Mouse (Mus musculus) hindbrain, embryonic 12.5 days (tissue): ENCODE results near the gene Tm6sf1. TPM values are rescaled to one million over a fixed set of nuclear protein-coding genes. Genes with fewer than 3 reads are reported as not detected.

Experiments
- ATAC-seq: fragments of 200-750 bp; cut with Nextera tagmentation; 2 replicates; pipeline ENCODE4 v1.8.0; 2017; ENCODE audit warnings: moderate TSS enrichment; ENCODE audit not compliant: low FRiP score
- H3K27ac ChIP-seq: fragments of 300-500 bp; sonication (generic); 2 replicates; pipeline ENCODE4 v1.5.1; 2016; ENCODE audit warnings: mild to moderate bottlenecking
- H3K27me3 ChIP-seq: fragments of 300-500 bp; sonication (generic); 2 replicates; pipeline ENCODE4 v1.6.1; 2016; ENCODE audit warnings: mild to moderate bottlenecking
- H3K36me3 ChIP-seq: fragments of 300-500 bp; sonication (generic); 2 replicates; pipeline ENCODE4 v1.6.1; 2016; ENCODE audit warnings: mild to moderate bottlenecking
- H3K4me1 ChIP-seq: fragments of 300-500 bp; sonication (generic); 2 replicates; pipeline ENCODE4 v1.6.1; 2016
- H3K4me2 ChIP-seq: fragments of 300-500 bp; sonication (generic); replicated peaks from 2 replicates; pipeline ENCODE4 v1.6.1; 2016; ENCODE audit warnings: mild to moderate bottlenecking
- H3K4me3 ChIP-seq: fragments of 300-500 bp; sonication (generic); 2 replicates; pipeline ENCODE4 v1.5.1; 2016; ENCODE audit warnings: mild to moderate bottlenecking
- H3K9ac ChIP-seq: fragments of 300-500 bp; sonication (generic); 2 replicates; pipeline ENCODE4 v1.6.1; 2016; ENCODE audit warnings: mild to moderate bottlenecking, moderate library complexity
- H3K9me3 ChIP-seq: fragments of 300-500 bp; sonication (generic); replicated peaks from 2 replicates; pipeline ENCODE4 v1.6.1; 2016; ENCODE audit warnings: mild to moderate bottlenecking
- WGBS: fragments of 180-500 bp; shearing (Covaris S2); methylation state at CpG from one replicate; pipeline ENCODE4 v1.1.7; 2016; 5-methylcytosine and 5-hydroxymethylcytosine counted together
- polyA plus RNA-seq: library from polyadenylated mRNA; unstranded; fragments of >200 nt; fragmentation: Nextera tagmentation; extraction: Ambion mirVana; gene quantifications from 2 replicates; pipeline ENCODE4 v1.2.1, GENCODE M21; 2016

Tm6sf1 gene
- polyA plus RNA-seq, 1 experiment from 2014 or later, result 13.0 TPM

DNA sequence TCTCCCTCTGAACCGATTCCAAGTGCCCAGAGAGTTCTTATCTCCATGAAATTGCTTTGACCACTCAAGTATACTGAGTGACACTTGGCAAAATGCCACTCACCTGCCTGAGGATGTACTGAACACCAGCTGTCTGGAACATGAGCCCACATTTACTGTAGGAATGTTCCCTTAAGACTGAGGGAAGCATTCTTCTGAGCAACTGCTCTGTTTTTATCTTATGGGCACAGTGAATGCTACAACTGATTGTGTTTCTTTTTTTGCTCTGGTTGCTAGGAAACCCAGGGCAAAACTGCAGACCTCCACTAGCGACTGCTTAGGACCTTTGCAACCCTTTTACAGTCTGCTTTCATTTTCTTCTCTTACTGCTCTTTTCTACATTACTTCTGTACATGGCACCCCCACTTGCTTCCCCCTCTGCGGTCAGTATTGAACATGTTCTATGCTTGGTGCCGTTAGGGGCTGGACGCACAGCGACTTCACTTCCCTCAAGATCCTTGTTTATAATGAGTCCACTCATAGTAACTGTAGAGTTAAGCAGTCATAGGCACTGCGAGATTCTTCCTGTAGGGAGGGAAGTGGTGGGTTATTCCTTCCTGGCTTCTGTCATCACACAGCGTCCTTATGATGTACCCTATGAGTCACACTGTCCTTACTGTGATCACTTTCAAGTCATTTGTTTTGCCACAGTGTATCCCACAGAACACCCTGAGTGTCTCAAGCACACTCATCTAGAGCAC lies 4.1 kb upstream of the Tm6sf1 start:
- peaks cover 28% of the 10 kb centered on the region for H3K27me3 ChIP-seq
- ATAC-seq, result no peak
- 66% methylated on average over 8 of the region's 8 CpGs for WGBS
- no peak overlapping the region for H3K27ac ChIP-seq
- no peak overlapping the region for H3K9ac ChIP-seq
- no peaks in the 10 kb centered on the region for H3K9me3 ChIP-seq
- H3K4me2 ChIP-seq, result no peak overlapping the region
- H3K36me3 ChIP-seq, result no peaks in the 10 kb centered on the region
- no peak overlapping the region for H3K4me3 ChIP-seq
- H3K4me1 ChIP-seq, result peaks cover 16% of the 10 kb centered on the region

DNA sequence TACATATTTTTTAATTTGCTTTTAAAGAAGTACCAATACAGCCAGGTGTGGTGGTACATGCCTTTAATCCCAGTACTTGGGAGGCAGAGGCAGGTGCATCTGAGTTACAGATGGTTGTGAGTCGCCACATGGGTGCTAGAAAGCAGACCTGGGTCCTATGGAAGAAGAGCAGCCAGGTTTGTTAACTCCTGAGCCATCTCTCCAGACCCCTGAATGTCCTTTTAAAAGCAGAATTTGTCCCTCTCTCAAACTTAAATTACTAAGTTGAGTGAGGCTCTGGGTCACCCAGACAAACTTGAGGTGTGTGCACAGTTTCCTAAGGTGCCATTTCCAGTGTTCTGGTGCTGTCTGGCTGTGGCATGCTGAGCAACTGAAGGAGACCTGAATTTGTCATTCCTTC lies 3.1 kb upstream of the Tm6sf1 start, which contains the start of gene Gm10160:
TSS of gene Gm10160 (minus strand) at position 101 of the 400 bp plus-strand sequence.
- no peak within 1 kb of the TSS for H3K27ac ChIP-seq
- WGBS, result 71% methylated on average over 1 of the region's 1 CpGs
- H3K36me3 ChIP-seq, result no peaks in the 10 kb centered on the region
- peaks cover 37% of the 10 kb centered on the region for H3K27me3 ChIP-seq
- H3K4me3 ChIP-seq, result no peak within 1 kb of the TSS
- no peak within 1 kb of the TSS for H3K4me2 ChIP-seq
- H3K9me3 ChIP-seq, result no peaks in the 10 kb centered on the region
- no peak for ATAC-seq
- H3K4me1 ChIP-seq, result peaks cover 16% of the 10 kb centered on the region
- H3K9ac ChIP-seq, result no peak within 1 kb of the TSS

DNA sequence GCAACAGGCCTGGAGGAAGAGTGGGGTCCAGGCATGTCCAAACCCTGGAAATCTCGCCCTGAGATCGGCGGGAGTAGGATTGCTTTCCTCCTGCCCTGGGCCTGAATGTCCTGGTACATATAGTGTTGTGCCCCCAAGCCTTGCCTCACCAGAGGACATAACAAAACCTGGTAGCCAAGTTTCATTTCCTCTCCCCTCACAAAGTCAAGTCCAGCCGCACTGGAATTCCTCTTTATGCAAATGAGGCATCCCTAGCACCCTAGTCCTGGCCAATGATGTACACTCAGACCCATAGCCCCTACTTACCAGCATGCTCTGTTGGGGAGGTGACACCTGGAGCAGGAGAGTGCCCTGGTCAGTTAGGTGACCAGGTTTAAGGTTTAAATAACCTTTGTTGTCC lies 2.6 kb upstream of the Tm6sf1 start:
- Histone ChIP-seq H3K36me3 (no peaks in the 10 kb centered on the region), H3K4me3 (no peak overlapping the region), H3K27me3 (peaks cover 41% of the 10 kb centered on the region), H3K9me3 (no peaks in the 10 kb centered on the region), H3K4me2 (no peak overlapping the region), H3K4me1 (peaks cover 16% of the 10 kb centered on the region), H3K27ac (no peak overlapping the region), H3K9ac (no peak overlapping the region)
- no peak for ATAC-seq
- 72% methylated on average over 4 of the region's 4 CpGs for WGBS

DNA sequence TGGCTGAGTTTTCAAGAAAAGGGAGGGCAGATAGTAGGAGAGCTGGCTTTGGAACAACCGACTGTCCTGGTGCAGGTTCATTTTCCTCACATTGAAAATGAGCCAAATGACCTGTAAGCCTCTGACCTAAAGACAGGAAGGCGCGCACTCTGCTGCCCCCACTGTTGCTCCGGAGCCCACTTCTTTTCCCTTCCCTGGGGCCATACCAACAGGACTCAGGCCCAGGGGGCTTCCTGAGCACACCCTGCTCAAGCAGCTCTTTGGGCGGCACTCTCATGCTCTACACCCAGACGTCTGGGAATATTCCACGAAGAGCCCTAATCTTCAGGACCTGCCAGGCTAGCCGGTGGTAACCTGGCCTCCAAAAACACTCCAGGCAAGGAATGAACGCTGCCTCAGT lies 565 bp upstream of the Tm6sf1 start:
- peak overlapping the region; percentile 63 for H3K4me3 ChIP-seq
- no peak overlapping the region for H3K27ac ChIP-seq
- ATAC-seq, result no peak
- WGBS, result 4% methylated on average over 9 of the region's 9 CpGs
- no peak overlapping the region for H3K9ac ChIP-seq
- no peaks in the 10 kb centered on the region for H3K9me3 ChIP-seq
- peaks cover 44% of the 10 kb centered on the region for H3K27me3 ChIP-seq
- no peaks in the 10 kb centered on the region for H3K36me3 ChIP-seq
- H3K4me1 ChIP-seq, result peaks cover 16% of the 10 kb centered on the region
- H3K4me2 ChIP-seq, result peak overlapping the region; percentile 98

DNA sequence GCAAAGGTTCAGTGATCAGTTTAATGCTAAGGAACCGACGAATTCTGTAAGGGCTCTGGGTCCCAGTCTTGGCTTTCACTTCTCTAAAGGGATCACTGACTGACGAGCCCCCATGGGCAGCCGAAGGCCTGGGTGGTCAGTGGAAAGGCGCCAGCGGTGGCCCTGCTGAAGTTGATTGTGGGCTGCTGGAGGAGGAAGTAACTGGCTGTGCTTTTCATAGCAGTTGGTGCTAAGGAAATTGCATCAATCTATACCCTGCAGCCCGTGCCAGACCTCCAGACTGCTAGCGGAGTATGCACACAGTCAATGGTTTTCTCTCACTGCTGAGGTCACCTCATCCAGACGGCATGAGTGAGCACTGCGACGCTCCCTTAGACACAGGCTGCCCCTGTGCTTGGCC lies 1.3 kb downstream of the Tm6sf1 start:
- Histone ChIP-seq H3K27ac (no peak overlapping the region), H3K4me2 (peak overlapping the region; percentile 98), H3K9ac (no peak overlapping the region), H3K4me1 (peaks cover 10% of the 10 kb centered on the region), H3K36me3 (no peaks in the 10 kb centered on the region), H3K9me3 (no peaks in the 10 kb centered on the region), H3K4me3 (0 out of 2 replicates have a peak overlapping the region, but pooled peaks have one; percentile 2), H3K27me3 (peaks cover 44% of the 10 kb centered on the region)
- ATAC-seq, result no peak
- 47% methylated on average over 11 of the region's 11 CpGs for WGBS

DNA sequence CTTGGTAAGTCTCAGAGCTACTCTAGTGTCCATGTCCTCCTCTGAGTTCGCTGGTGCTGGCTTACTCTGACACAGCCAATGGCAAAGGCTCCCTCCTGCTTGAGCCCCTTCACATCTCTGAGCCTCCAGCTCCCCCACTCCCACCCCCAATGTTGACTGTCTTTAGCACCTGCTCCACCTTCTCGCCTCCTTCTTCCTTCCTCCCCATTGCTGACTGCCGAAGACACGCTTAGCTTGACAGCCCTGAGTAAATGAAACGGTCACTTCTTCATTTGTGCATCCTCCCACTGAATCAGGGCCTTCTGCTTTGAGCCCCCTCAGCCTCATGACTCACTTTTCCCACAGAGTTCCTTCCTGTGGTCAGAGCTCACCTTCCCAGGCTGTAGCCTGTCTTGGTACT lies 2.2 kb downstream of the Tm6sf1 start:
- no peaks in the 10 kb centered on the region for H3K36me3 ChIP-seq
- no peaks in the 10 kb centered on the region for H3K9me3 ChIP-seq
- 78% methylated on average over 5 of the region's 5 CpGs for WGBS
- H3K27ac ChIP-seq, result no peak overlapping the region
- ATAC-seq, result no peak
- no peak overlapping the region for H3K4me2 ChIP-seq
- H3K9ac ChIP-seq, result no peak overlapping the region
- peaks cover 10% of the 10 kb centered on the region for H3K4me1 ChIP-seq
- H3K27me3 ChIP-seq, result peaks cover 44% of the 10 kb centered on the region
- no peak overlapping the region for H3K4me3 ChIP-seq

DNA sequence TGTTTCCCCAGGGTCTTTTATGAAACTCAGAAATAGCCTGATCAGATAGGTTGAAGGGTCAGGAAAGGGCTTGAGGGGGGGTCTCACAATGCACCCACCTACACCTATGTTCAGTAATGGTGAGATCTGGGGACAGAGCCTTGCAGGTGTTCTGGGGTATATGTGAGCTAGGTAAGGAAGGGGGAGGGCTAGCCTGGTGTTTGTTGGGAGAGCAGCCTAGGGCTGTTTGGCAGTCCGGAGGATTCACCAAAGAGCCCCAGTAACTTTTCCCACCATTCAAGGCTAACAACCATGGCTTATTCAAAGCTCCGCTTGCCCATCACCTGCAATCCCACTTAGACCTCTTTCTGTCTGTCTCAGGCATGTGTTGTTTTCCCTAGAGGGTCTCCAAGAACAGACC lies 2.7 kb downstream of the Tm6sf1 start:
- no peak overlapping the region for H3K4me2 ChIP-seq
- no peak for ATAC-seq
- H3K4me3 ChIP-seq, result no peak overlapping the region
- 92% methylated on average over 2 of the region's 2 CpGs for WGBS
- no peak overlapping the region for H3K27ac ChIP-seq
- peaks cover 44% of the 10 kb centered on the region for H3K27me3 ChIP-seq
- H3K9ac ChIP-seq, result no peak overlapping the region
- H3K9me3 ChIP-seq, result no peaks in the 10 kb centered on the region
- peaks cover 10% of the 10 kb centered on the region for H3K4me1 ChIP-seq
- H3K36me3 ChIP-seq, result no peaks in the 10 kb centered on the region

DNA sequence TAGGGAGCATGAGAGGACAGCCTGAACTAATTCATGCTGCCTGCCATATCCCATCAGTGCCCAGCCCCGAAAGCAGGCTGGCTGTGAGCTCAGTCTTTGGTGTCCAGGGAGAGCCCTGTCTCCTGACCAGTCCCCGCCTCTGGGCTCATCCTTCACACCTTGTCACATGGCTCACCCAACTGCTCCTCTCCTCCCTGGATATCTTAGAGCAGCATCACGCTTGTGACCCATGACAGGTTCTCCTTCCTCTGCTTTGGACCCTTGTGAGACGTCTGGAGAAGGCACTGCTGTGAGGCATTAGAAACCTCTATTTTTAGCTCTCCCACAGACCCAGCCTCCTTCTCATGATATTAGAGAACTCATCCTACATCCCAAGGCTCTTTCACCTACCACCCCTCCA lies 3.1 kb downstream of the Tm6sf1 start:
- WGBS, result 71% methylated on average over 4 of the region's 4 CpGs
- no peaks in the 10 kb centered on the region for H3K9me3 ChIP-seq
- no peak overlapping the region for H3K4me3 ChIP-seq
- ATAC-seq, result no peak
- no peak overlapping the region for H3K9ac ChIP-seq
- peaks cover 10% of the 10 kb centered on the region for H3K4me1 ChIP-seq
- H3K4me2 ChIP-seq, result no peak overlapping the region
- no peaks in the 10 kb centered on the region for H3K36me3 ChIP-seq
- no peak overlapping the region for H3K27ac ChIP-seq
- H3K27me3 ChIP-seq, result peaks cover 42% of the 10 kb centered on the region

DNA sequence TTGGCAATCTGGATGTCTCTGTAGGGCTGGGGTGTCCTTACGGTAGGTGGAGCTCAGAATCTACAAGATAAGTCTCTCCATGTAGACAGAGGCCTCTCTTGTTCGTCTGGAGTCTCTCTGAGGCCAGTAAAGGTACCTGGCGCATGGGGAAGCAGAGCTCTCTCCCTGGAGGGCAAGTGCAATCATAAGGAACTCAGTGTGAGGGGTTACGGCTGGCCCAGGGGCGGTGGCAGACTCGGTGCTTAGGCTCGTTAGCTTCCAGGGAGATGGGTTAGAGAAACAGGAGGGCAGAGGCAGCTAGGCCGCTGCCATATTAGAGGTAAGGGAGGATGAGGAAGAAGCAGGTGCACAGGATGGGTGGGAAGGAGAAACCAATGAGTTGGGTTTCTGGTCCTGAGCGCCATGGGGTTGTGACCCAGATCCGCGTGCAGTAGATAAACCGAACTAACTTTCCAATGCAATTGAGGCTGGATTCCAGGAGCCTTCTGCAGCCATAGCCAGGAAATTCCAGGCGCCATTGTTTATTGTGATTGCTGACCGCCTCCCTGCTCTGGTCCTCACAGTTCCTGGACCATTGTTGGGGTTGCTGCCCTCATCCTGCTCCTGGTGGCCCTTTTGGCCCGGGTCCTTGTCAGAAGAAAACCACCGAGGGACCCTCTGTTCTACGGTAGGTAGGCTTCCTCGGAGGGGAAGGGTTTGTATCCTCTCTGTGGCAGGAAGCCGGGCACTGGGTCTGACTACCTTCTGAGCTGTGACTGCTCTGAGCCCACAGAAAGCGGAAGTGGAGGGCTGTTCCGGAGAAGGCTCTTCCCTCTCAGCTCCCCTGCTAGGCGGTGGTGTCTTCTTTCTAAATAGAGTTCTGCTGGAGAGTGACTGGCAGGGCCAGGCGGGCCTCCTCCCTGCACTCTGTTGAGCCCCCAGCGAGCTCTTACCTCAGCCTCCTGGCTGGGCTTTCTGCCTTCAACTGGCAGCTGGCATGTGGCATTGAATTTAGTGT lies 4.1 kb downstream of the Tm6sf1 start:
- H3K9ac ChIP-seq, result no peak overlapping the region
- H3K36me3 ChIP-seq, result no peaks in the 10 kb centered on the region
- H3K27ac ChIP-seq, result no peak overlapping the region; the same call in 1 of the 2 replicates
- H3K4me3 ChIP-seq, result no peak overlapping the region
- ATAC-seq, result no peak
- H3K27me3 ChIP-seq, result peaks cover 33% of the 10 kb centered on the region
- H3K4me2 ChIP-seq, result no peak overlapping the region
- H3K9me3 ChIP-seq, result no peaks in the 10 kb centered on the region
- H3K4me1 ChIP-seq, result peaks cover 10% of the 10 kb centered on the region
- 70% methylated on average over 24 of the region's 24 CpGs for WGBS

DNA sequence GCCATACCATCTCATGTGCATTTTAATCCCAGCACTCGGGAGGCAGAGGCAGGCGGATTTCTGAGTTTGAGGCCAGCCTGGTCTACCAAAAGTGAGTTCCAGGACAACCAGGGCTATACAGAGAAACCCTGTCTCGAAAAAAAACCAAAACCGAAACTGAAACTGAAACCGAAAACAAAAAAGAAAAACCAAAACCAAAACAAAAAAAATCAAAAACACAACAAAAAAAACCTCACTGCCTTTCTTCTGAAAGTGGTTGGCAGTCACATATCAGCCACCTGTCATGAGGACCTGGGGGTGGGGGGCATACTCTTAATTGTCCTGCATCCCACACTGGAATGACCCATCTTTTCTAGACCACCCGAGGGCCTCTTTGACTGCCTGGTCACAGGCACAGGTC lies 5.8 kb downstream of the Tm6sf1 start:
- ATAC-seq, result no peak
- Histone ChIP-seq H3K27me3 (peaks cover 17% of the 10 kb centered on the region), H3K9ac (no peak overlapping the region), H3K4me1 (peaks cover under 1% of the 10 kb centered on the region; the same call in 1 of the 2 replicates), H3K4me2 (no peak overlapping the region), H3K4me3 (no peak overlapping the region), H3K27ac (no peak overlapping the region), H3K9me3 (no peaks in the 10 kb centered on the region), H3K36me3 (no peaks in the 10 kb centered on the region)
- WGBS, result 90% methylated on average over 6 of the region's 6 CpGs

DNA sequence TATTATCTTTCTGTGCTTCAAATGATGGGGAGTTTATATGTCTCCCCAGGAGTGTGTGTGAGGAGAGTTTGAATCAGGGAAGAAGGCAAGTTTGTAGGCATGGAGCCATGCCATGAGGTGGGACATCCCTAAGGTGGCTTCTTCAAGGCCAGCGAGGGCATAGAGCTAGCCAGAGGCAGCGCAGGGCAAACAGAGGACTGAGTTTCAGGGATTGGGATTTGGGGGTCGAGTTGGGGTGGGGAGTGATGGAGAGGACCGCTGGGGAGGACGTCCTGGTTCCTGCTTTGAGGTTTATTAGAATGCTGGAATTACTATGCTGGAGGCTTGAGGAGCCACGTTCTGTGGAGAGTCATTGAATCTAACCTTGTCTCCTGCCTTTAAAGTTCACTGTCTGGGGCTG lies 7.1 kb downstream of the Tm6sf1 start:
- ATAC-seq, result no peak
- 92% methylated on average over 6 of the region's 6 CpGs for WGBS
- H3K36me3 ChIP-seq, result no peaks in the 10 kb centered on the region
- H3K9ac ChIP-seq, result no peak overlapping the region
- H3K27me3 ChIP-seq, result peaks cover 5% of the 10 kb centered on the region
- H3K4me3 ChIP-seq, result no peak overlapping the region
- no peak overlapping the region for H3K4me2 ChIP-seq
- no peak overlapping the region for H3K27ac ChIP-seq
- H3K9me3 ChIP-seq, result no peaks in the 10 kb centered on the region
- no peaks in the 10 kb centered on the region for H3K4me1 ChIP-seq

DNA sequence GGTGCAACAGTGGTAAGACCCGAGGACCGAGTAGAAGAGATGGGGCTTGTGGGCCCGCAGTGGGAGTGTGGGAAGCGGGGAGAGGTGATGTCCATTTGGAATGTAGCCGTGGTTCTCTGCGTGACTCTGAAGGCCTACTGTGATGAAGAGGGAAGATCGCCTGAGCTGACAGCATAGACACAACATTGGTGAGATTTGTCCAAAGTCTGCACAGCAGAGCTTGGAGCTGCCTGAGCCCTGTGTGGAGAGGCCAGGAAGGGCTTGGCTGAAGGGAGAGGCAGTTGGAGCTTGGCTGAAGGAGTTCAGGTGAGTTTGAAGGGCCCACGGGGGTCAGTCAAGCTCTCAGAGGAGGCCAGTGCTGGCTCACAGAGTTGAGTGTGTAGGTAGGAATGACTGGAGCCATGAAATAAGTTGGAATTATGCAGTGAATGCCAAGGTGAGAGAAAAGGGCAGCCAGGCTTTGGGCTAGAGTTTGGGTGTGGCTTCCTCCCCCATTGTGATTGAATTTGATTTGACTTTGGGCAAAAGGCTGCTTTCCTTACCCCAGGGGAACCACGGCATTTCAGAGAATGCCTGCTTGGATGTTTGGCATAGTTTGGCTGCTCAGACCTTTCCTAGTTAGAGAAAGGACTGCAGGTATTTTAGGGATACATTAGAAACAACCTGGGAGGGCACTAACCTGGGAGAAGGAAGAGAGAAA lies 8.6 kb downstream of the Tm6sf1 start:
- 83% methylated on average over 9 of the region's 9 CpGs for WGBS
- Histone ChIP-seq H3K36me3 (no peaks in the 10 kb centered on the region), H3K9ac (no peak overlapping the region), H3K27ac (no peak overlapping the region), H3K27me3 (0 out of 2 replicates have a peak, but pooled peaks cover under 1% of the 10 kb centered on the region), H3K4me1 (no peaks in the 10 kb centered on the region), H3K4me3 (no peak overlapping the region), H3K9me3 (no peaks in the 10 kb centered on the region), H3K4me2 (no peak overlapping the region)
- ATAC-seq, result no peak
